Mouse (Mus musculus) gastrocnemius, postnatal 25 days (tissue): ENCODE data around the gene Rrp1. TPM values are rescaled to one million over a fixed set of nuclear protein-coding genes. Genes with fewer than 3 reads are reported as not detected.
"Not testable (repeated sequence)": the region's sequence is repeated elsewhere in the genome, so short reads cannot be mapped to it uniquely, and the experiment has no call there.

Experiments used
- DNase-seq: peaks from one replicate; pipeline ENCODE4 v3.0.0; 2022
- total RNA-seq, 2 experiments: library from RNA; stranded (reverse); gene quantifications; 1 replicate in 1 of 2; 2 replicates in 1 of 2; pipeline ENCODE4 v1.2.3; 2021

Gene Rrp1
- total RNA-seq, 2 experiments from 2014 or later = 58.8 to 62.0 TPM

- DNase-seq = peak; percentile 76
Measured at GRCm38 (mm10) chr10:78425181-78426041, 12.6 kb upstream of the Rrp1 start, which contains the start of gene Cstb. Gene Cstb, plus strand, starts transcription at chr10:78425669.

GRCm38 (mm10) chr10:78422614-78423013 is 9.8 kb upstream of the Rrp1 start:
- DNase-seq = no peak

- DNase-seq = no peak
Measured at GRCm38 (mm10) chr10:78420929-78421328, 8.1 kb upstream of the Rrp1 start.

- DNase-seq = no peak
Measured at GRCm38 (mm10) chr10:78418791-78419190, 5.9 kb upstream of the Rrp1 start.

GRCm38 (mm10) chr10:78417888-78418287 is 5.0 kb upstream of the Rrp1 start:
- DNase-seq = no peak

GRCm38 (mm10) chr10:78414936-78415335 is 2.1 kb upstream of the Rrp1 start:
- not testable (repeated sequence) for DNase-seq

- DNase-seq = no peak
Measured at GRCm38 (mm10) chr10:78413152-78413520, 293 bp upstream of the Rrp1 start.

- no peak for DNase-seq
Measured at GRCm38 (mm10) chr10:78411851-78412250, 992 bp downstream of the Rrp1 start.

- DNase-seq = no peak
Measured at GRCm38 (mm10) chr10:78409035-78409788, 3.6 kb downstream of the Rrp1 start.

GRCm38 (mm10) chr10:78407132-78407531 is 5.7 kb downstream of the Rrp1 start:
- no peak for DNase-seq

GRCm38 (mm10) chr10:78406152-78406551 is 6.7 kb downstream of the Rrp1 start:
- DNase-seq = no peak

- no peak for DNase-seq
Measured at GRCm38 (mm10) chr10:78402301-78402922, 10.4 kb downstream of the Rrp1 start.

- no peak for DNase-seq
Measured at GRCm38 (mm10) chr10:78401127-78401526, 11.7 kb downstream of the Rrp1 start.

- DNase-seq = no peak
Measured at GRCm38 (mm10) chr10:78399090-78399657, 13.7 kb downstream of the Rrp1 start.

GRCm38 (mm10) chr10:78396625-78396885 is 16.3 kb downstream of the Rrp1 start:
- no peak for DNase-seq

- DNase-seq = peak; percentile 71
Measured at GRCm38 (mm10) chr10:78395819-78396624, 16.8 kb downstream of the Rrp1 start.

GRCm38 (mm10) chr10:78395377-78395776 is 17.5 kb downstream of the Rrp1 start:
- DNase-seq = no peak

- DNase-seq = peak; percentile 69
Measured at GRCm38 (mm10) chr10:78392072-78392471, 20.8 kb downstream of the Rrp1 start.

GRCm38 (mm10) chr10:78390982-78391470 is 21.8 kb downstream of the Rrp1 start:
- no peak for DNase-seq

GRCm38 (mm10) chr10:78388216-78388980 is 24.4 kb downstream of the Rrp1 start:
- no peak for DNase-seq

- DNase-seq = no peak
Measured at GRCm38 (mm10) chr10:78385520-78385919, 27.3 kb downstream of the Rrp1 start.
